Mouse (Mus musculus) c-Kit-positive CD71-negative TER-119-negative erythroid progenitor cells, embryonic 14.5 days (primary cell): ENCODE data around the gene 6030458C11Rik.

ENCODE experiments used
- DNase-seq: peaks from one replicate; pipeline ENCODE4 v3.0.0-alpha.2; 2013; ENCODE audit warnings: low read depth

The 6030458C11Rik gene

GRCm38 (mm10) chr15:12824197-12824952 is at the start of gene 6030458C11Rik, which contains the start of gene Drosha:
TSS of gene 6030458C11Rik (minus strand) at chr15:12824649.
TSS of gene Drosha (plus strand) at chr15:12824815.
- peak; percentile 99 for DNase-seq

DNA sequence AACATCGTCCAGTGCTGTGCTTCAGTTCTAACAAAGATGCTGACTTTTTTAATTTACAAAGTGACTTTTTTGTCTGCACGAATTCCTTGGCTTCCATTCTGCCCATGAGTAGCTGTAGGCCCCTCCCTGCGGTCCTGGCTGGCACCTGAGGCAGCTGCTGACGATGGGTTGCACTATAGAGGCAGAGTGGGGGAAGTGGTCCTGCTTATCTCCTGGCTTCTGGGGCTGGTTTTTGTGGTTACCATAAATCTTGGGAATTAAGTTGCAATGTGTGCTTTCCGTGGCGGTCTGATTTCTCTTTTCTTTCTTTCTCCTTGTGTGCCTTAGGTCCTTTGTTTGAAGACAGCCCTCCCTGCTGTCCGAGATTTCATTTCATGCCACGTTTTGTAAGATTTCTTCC is 42.8 kb upstream of the 6030458C11Rik start:
- DNase-seq, result no peak

GRCm38 (mm10) chr15:12865595-12866314 is 41.3 kb upstream of the 6030458C11Rik start:
- peak; percentile 9 for DNase-seq

GRCm38 (mm10) chr15:12863669-12864068 is 39.2 kb upstream of the 6030458C11Rik start:
- DNase-seq, result no peak

DNA sequence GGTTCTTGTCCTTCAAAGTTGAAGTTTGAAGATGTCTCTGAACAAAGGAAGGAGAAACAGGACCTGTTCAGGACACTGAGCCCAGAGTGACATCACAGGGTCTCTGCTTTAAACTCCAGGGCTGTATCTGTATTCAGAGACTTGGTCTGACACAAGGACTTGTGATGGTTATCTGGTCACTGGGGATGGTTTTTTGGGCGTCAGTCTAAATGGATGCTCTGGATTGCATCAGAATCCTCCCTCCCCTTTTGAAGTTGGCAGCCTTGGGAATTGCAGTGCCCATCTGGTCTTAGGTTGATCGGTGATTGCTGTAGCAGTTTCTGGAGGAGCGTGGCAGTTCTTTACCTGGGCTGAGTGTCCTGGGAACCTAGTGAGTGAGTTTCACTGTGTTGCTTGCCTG is 37.6 kb upstream of the 6030458C11Rik start:
- no peak for DNase-seq

DNA sequence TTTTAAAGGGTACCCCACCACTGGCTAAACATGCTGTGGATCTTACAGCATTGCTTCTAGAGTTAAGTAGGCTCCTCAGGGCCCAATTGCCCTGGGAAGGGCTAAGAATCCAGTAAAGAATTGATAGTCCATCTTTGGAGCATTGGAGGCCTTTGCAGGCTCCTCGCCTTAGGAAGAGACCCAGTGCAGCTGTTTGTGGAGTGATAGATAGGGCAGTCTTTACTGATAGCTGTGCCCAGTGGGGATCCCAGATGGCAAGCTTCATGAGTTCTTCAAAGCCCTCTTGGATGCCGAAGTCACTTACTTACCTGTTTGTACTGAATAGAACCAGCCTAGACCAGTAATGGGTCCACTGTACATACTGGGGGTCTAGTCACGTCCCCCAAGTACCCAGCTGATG is 34.2 kb upstream of the 6030458C11Rik start:
- DNase-seq, result no peak

DNA sequence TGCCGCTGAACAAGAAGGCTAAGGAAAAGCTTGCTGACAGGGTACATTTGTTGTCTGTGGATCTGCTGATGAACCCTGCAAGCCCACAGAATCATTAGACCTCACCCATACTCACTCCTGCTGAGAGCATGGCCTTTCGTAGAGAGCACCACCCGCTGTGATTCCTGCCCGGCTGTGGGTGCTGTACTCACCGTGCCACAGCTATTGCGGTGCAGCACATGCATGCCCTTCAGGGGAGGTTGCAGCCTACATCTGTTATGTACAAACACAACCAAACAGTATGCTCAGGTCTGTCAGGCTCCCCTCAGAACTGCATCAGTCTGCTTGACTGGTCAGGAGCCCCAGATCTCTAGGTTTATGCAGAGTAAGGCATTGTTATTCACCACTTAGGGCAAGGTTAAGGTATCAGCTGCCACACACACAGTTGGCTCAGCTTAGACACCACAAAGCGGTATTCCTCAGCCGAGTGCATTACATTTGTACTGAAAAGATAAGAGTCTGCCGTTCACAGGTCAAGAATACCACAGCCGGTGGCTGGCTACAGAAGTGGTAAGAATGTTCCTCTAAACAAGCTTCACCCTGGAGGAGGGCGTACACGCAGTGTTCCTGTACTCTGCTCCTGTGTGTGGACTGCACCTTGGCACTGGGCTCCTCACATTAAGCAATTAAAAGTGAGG is 33.5 kb upstream of the 6030458C11Rik start:
- DNase-seq, result peak; percentile 23

DNA sequence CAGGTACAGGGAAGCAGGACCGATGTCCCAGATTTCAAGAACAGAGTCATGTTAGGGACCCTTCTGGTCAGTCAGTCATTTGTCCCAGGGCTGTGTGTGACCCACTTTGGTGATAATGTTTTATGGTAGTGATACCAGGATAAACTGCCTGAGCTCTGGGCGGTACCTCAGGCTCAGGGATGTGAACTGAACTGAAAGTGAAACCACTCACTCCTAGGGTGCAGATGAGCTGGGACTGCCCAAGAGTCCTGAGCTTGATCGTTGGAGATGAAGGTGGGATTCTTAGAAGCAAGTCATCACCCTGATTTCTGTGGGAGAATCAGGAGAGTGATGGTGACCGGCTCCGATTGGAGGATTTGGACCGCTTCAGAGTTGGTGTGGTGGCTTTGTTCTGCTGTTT is 32.3 kb upstream of the 6030458C11Rik start:
- DNase-seq, result no peak

DNA sequence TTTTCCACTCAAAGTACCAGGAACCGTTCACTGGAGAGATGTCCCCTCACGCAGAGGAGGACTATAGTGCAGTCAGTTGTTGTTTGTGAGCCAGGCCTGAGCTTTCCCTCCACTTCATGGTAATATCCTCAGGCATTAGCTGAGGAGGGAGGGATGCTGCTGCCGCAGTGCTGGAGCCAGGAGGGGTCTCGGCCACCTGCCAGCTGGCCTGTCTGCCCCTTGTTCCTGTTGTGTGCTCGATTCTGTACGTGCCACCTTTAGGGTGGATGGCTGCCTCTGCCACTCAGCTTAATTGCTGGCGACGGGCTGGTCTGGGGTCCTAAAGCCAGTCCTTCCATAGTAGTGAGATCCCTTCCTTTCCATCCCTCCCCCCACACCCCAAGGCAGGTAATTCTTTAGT is 29.0 kb upstream of the 6030458C11Rik start:
- no peak for DNase-seq

DNA sequence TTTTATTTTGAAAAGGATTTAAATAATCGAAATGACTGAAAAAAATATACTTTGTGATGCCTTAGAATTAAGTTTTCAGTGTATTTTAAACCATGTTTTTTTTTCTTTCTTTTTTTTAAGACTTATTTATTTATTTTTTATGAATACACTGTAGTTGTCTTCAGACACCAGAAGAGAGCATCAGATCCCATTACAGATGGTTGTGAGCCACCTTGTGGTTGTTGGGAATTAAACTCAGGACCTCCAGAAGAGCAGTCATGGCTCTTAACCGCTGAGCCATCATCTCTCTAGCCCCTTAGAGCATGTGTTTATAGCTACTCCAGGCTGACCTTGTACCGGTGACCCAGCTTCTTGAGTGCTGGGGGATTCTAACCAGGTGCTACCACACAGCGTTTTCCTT is 24.9 kb upstream of the 6030458C11Rik start:
- DNase-seq, result no peak

- DNase-seq, result no peak
Measured at GRCm38 (mm10) chr15:12848196-12848975, 23.9 kb upstream of the 6030458C11Rik start.

GRCm38 (mm10) chr15:12842833-12843232 is 18.4 kb upstream of the 6030458C11Rik start:
- no peak for DNase-seq

GRCm38 (mm10) chr15:12840737-12841136 is 16.3 kb upstream of the 6030458C11Rik start:
- DNase-seq, result no peak

- DNase-seq, result no peak
Measured at GRCm38 (mm10) chr15:12834231-12834630, 9.8 kb upstream of the 6030458C11Rik start.

DNA sequence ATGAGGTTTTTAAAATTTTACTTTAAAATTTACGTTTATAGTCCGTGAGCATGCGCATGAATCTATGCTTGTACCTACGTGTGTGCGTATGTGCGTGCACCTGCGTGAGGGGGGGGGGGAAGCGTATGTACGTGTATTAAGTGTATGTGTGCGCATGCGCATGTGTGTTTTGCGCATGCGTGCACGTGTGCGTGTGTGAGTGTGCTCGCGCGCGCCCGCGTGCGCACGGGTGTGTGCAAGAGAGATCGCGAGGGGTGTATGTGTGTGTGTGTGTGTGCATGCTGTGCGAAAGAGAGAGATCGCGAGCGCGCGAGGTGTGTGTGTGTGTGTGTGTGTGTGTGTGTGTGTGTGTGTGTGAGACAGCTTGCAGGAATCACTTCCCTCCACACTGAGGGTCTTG is 8.9 kb upstream of the 6030458C11Rik start:
- no peak for DNase-seq

DNA sequence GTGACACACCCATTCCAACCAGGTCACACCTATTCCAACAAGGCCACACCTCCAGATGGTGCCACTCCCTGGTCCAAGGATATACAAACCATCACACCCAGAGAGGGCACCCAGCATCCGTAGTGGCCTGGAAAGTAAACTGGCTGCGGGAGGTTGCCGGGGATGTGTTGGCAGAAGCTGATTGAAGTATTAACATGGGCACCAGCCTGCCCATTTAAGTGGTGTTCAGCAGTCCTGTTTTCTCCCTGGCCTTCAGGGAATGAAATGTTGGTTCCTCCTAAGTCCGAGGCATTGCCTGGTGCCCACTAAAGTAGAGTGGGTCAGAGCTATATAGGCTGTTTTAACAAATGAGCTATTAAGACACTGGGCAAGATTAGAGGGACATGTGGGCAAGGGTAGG is 8.2 kb upstream of the 6030458C11Rik start:
- DNase-seq, result no peak

- no peak for DNase-seq
Measured at GRCm38 (mm10) chr15:12829878-12830277, 5.4 kb upstream of the 6030458C11Rik start.

- DNase-seq, result no peak
Measured at GRCm38 (mm10) chr15:12825408-12825807, 959 bp upstream of the 6030458C11Rik start.

DNA sequence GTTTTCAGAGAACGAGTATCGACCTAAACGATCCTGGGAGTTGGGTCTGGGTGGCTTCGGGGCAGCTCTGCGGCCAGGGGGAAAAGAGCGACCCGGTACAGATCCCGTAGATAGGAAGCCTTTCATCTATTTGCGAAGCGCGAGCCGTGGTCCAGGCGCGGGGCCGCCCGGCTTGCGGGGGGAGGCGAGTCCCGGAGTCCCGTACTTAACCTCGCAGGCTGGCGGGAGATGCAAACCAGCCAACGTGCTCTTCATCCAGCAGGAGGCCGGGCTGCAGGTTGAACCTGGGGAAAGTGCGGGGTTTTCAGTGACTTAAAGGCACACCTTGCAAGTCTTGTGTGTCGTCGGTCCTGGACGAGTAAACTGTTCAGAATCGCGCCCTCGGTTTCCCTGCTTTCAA is 516 bp upstream of the 6030458C11Rik start:
- DNase-seq, result no peak

DNA sequence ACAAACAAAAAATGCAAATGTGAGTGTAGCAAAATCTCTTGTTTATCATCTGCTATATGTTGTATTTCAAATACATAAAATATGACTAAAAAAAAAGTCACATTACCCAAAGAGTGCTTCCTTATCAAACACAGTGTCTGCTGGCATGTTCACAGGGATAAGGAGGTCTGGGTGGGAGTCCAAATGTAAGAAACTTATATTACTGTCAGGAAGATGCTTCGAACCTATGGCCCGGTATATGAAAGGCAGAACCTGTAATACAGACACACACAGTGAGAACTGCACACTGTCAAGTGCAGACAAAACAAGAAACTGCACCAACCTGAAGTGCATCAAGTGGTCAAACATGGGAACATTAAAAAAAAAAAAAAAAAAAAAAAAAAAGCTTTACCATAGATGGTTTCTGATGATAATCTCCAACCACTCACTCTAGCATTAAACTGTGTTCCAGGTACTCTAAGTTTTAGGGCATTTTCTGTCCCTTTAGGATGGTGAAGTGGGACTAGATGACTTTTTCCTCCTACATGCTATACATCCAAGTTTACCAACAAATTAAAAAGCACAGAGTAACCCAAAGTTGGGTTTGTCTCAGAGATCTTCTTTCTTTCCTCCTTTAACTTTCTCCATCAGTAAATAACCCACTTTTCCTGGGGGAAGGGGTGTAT is 862 bp downstream of the 6030458C11Rik start:
- no peak for DNase-seq
